Mouse (Mus musculus): ENCODE measurements at regions not wholly inside any gene's neighbourhood (a gene's known extent, or its start where the extent isn't known, plus 50 kb on each side); places are given as distances from the start of the nearest gene placed in this dataset.

GRCm38 (mm10) chr4:54354391-54354726 is 528.5 kb downstream of the Tmem38b start:
- Histone ChIP-seq H3K4me3 (no peak overlapping the region), H3K36me3 (no peaks in the 10 kb centered on the region), H3K27me3 (no peaks in the 10 kb centered on the region), H3K4me2 (no peak overlapping the region), H3K27ac (no peak overlapping the region), H3K9me3 (replicated peaks) (no peaks in the 10 kb centered on the region), H3K4me1 (replicated peaks) (0 out of 2 replicates have a peak, but pooled peaks cover 2% of the 10 kb centered on the region), H3K9ac (no peak overlapping the region)
- 64% methylated on average over 4 of the region's 4 CpGs for WGBS
- ATAC-seq (replicated peaks; ENCODE audit: insufficient number of reproducible peaks, insufficient read depth, low FRiP score, low read depth), result no peak

GRCm38 (mm10) chr4:54355381-54356040 is 529.7 kb downstream of the Tmem38b start:
- no peak for ATAC-seq (replicated peaks; ENCODE audit: insufficient number of reproducible peaks, insufficient read depth, low FRiP score, low read depth)

GRCm38 (mm10) chr4:54356041-54356427 is 530.2 kb downstream of the Tmem38b start:
- H3K9ac ChIP-seq, result no peak overlapping the region
- no peak overlapping the region for H3K4me3 ChIP-seq
- H3K27ac ChIP-seq, result no peak overlapping the region
- no peak for ATAC-seq (replicated peaks; ENCODE audit: insufficient number of reproducible peaks, insufficient read depth, low FRiP score, low read depth)
- H3K4me1 ChIP-seq (replicated peaks), result 0 out of 2 replicates have a peak, but pooled peaks cover 2% of the 10 kb centered on the region
- no peak overlapping the region for H3K4me2 ChIP-seq
- H3K9me3 ChIP-seq (replicated peaks), result no peaks in the 10 kb centered on the region
- no peaks in the 10 kb centered on the region for H3K27me3 ChIP-seq
- H3K36me3 ChIP-seq, result no peaks in the 10 kb centered on the region
- WGBS, result 64% methylated on average over 2 of the region's 2 CpGs

More at GRCm38 (mm10) chr4:54355381-54356040, 529.7 kb downstream of the Tmem38b start:
- H3K4me2 ChIP-seq, result no peak overlapping the region
- WGBS, result 50% methylated on average over 7 of the region's 7 CpGs
- 0 out of 2 replicates have a peak, but pooled peaks cover 2% of the 10 kb centered on the region for H3K4me1 ChIP-seq (replicated peaks)
- no peaks in the 10 kb centered on the region for H3K27me3 ChIP-seq
- H3K4me3 ChIP-seq, result no peak overlapping the region
- no peaks in the 10 kb centered on the region for H3K9me3 ChIP-seq (replicated peaks)
- no peaks in the 10 kb centered on the region for H3K36me3 ChIP-seq
- no peak overlapping the region for H3K27ac ChIP-seq
- no peak overlapping the region for H3K9ac ChIP-seq

GRCm38 (mm10) chr4:54370909-54371308 is 545.1 kb downstream of the Tmem38b start:
- H3K4me2 ChIP-seq, result no peak overlapping the region
- H3K4me3 ChIP-seq, result no peak overlapping the region
- 55% methylated on average over 3 of the region's 3 CpGs for WGBS
- no peaks in the 10 kb centered on the region for H3K9me3 ChIP-seq (replicated peaks)
- no peaks in the 10 kb centered on the region for H3K27me3 ChIP-seq
- H3K27ac ChIP-seq, result no peak overlapping the region
- no peak for ATAC-seq (replicated peaks; ENCODE audit: insufficient number of reproducible peaks, insufficient read depth, low FRiP score, low read depth)
- H3K9ac ChIP-seq, result no peak overlapping the region
- H3K4me1 ChIP-seq (replicated peaks), result peaks cover 12% of the 10 kb centered on the region
- H3K36me3 ChIP-seq, result no peaks in the 10 kb centered on the region

- ATAC-seq (replicated peaks; ENCODE audit: insufficient number of reproducible peaks, insufficient read depth, low FRiP score, low read depth), result no peak
- Histone ChIP-seq H3K9me3 (replicated peaks) (no peaks in the 10 kb centered on the region), H3K27me3 (no peaks in the 10 kb centered on the region), H3K4me1 (replicated peaks) (peaks cover 12% of the 10 kb centered on the region), H3K36me3 (no peaks in the 10 kb centered on the region), H3K4me2 (no peak overlapping the region), H3K4me3 (no peak overlapping the region), H3K27ac (no peak overlapping the region), H3K9ac (no peak overlapping the region)
- 48% methylated on average over 7 of the region's 7 CpGs for WGBS
Measured at GRCm38 (mm10) chr4:54371418-54371957, 545.6 kb downstream of the Tmem38b start.

- no peaks in the 10 kb centered on the region for H3K36me3 ChIP-seq
- H3K4me2 ChIP-seq, result no peak overlapping the region; the same call in 1 of the 2 replicates
- no peaks in the 10 kb centered on the region for H3K9me3 ChIP-seq (replicated peaks)
- no peaks in the 10 kb centered on the region for H3K27me3 ChIP-seq
- no peak overlapping the region for H3K27ac ChIP-seq
- 7% methylated on average over 2 of the region's 2 CpGs for WGBS
- no peak; the same call in 1 of the 2 replicates for ATAC-seq (replicated peaks; ENCODE audit: insufficient number of reproducible peaks, insufficient read depth, low FRiP score, low read depth)
- no peak overlapping the region for H3K4me3 ChIP-seq
- H3K4me1 ChIP-seq (replicated peaks), result peaks cover 12% of the 10 kb centered on the region
- H3K9ac ChIP-seq, result no peak overlapping the region
Measured at GRCm38 (mm10) chr4:54373606-54374005, 547.8 kb downstream of the Tmem38b start.

GRCm38 (mm10) chr4:54374457-54374856 is 548.6 kb downstream of the Tmem38b start:
- Histone ChIP-seq H3K4me3 (no peak overlapping the region), H3K27ac (no peak overlapping the region), H3K9ac (no peak overlapping the region), H3K4me2 (no peak overlapping the region), H3K36me3 (no peaks in the 10 kb centered on the region), H3K9me3 (replicated peaks) (no peaks in the 10 kb centered on the region), H3K27me3 (no peaks in the 10 kb centered on the region), H3K4me1 (replicated peaks) (peaks cover 12% of the 10 kb centered on the region)
- ATAC-seq (replicated peaks; ENCODE audit: insufficient number of reproducible peaks, insufficient read depth, low FRiP score, low read depth), result no peak
- 27% methylated on average over 5 of the region's 5 CpGs for WGBS

- Histone ChIP-seq H3K36me3 (no peaks in the 10 kb centered on the region), H3K9me3 (replicated peaks) (no peaks in the 10 kb centered on the region), H3K27me3 (no peaks in the 10 kb centered on the region), H3K4me2 (no peak overlapping the region), H3K27ac (no peak overlapping the region), H3K4me1 (replicated peaks) (peaks cover 6% of the 10 kb centered on the region; the same call in 1 of the 2 replicates), H3K4me3 (no peak overlapping the region), H3K9ac (no peak overlapping the region)
- 29% methylated on average over 6 of the region's 6 CpGs for WGBS
- ATAC-seq (replicated peaks; ENCODE audit: insufficient number of reproducible peaks, insufficient read depth, low FRiP score, low read depth), result no peak
Measured at GRCm38 (mm10) chr4:54387460-54387859, 557.4 kb upstream of the Zfp462 start.

- Histone ChIP-seq H3K27ac (no peak overlapping the region), H3K9me3 (replicated peaks) (no peaks in the 10 kb centered on the region), H3K4me3 (no peak overlapping the region), H3K36me3 (no peaks in the 10 kb centered on the region), H3K27me3 (no peaks in the 10 kb centered on the region), H3K9ac (no peak overlapping the region), H3K4me2 (no peak overlapping the region), H3K4me1 (replicated peaks) (peaks cover 6% of the 10 kb centered on the region; the same call in 1 of the 2 replicates)
- no peak for ATAC-seq (replicated peaks; ENCODE audit: insufficient number of reproducible peaks, insufficient read depth, low FRiP score, low read depth)
- WGBS, result 37% methylated on average over 7 of the region's 7 CpGs
Measured at GRCm38 (mm10) chr4:54391536-54392208, 553.2 kb upstream of the Zfp462 start.

- H3K27ac ChIP-seq, result no peak overlapping the region
- no peaks in the 10 kb centered on the region for H3K36me3 ChIP-seq
- no peaks in the 10 kb centered on the region for H3K27me3 ChIP-seq
- no peak overlapping the region for H3K9ac ChIP-seq
- WGBS, result 83% methylated on average over 4 of the region's 4 CpGs
- no peaks in the 10 kb centered on the region for H3K4me1 ChIP-seq (replicated peaks)
- no peak for ATAC-seq (replicated peaks; ENCODE audit: insufficient number of reproducible peaks, insufficient read depth, low FRiP score, low read depth)
- no peaks in the 10 kb centered on the region for H3K9me3 ChIP-seq (replicated peaks)
- no peak overlapping the region for H3K4me2 ChIP-seq
- H3K4me3 ChIP-seq, result no peak overlapping the region
Measured at GRCm38 (mm10) chr4:54406151-54406550, 538.7 kb upstream of the Zfp462 start.

- 56% methylated on average over 2 of the region's 2 CpGs for WGBS
- Histone ChIP-seq H3K9me3 (replicated peaks) (no peaks in the 10 kb centered on the region), H3K4me1 (replicated peaks) (no peaks in the 10 kb centered on the region), H3K4me3 (no peak overlapping the region), H3K36me3 (no peaks in the 10 kb centered on the region), H3K27ac (no peak overlapping the region), H3K9ac (no peak overlapping the region), H3K4me2 (no peak overlapping the region), H3K27me3 (no peaks in the 10 kb centered on the region)
- ATAC-seq (replicated peaks; ENCODE audit: insufficient number of reproducible peaks, insufficient read depth, low FRiP score, low read depth), result no peak
Measured at GRCm38 (mm10) chr4:54407930-54408329, 536.9 kb upstream of the Zfp462 start.
